In the genomic region with DNA sequence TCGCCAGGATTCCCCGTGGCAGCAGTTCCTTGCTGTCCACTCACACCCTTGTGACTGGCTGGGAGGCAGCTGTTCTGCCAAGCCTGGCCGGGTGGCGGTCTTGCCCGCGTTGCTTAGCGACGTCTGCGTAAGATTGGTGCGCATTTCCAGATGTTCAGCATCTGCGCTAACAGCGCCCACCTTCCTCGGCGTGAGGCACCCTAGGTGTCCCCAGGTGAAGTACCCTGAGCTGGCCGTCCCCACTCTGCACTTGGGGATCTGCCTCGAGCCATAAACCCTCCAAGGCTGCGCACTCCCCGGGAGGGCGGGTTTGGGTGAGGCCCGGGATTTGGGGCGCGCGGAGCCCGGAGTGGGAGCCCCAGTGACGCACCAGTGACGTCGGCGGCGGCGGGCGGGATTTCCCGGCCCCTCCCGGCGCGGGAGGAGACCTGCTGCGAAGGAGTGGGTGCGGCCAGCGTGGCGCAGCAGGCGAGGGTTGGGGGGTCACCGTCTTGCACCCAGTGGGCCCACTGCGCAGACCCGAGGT, we compare ENCODE assay signal across 8 mouse cellular contexts. TPM values are rescaled to one million over a fixed set of nuclear protein-coding genes. Genes with fewer than 3 reads are reported as not detected.
A peak's percentile ranks its signal among the peaks of the same experiment; 100 is the strongest.
DNase-seq lines count a peak whose midpoint lies in the region; ATAC-seq and TF ChIP-seq lines count a peak whose summit lies in the region.

TSS of gene Gng4 (plus strand) at position 166 of the 526 bp plus-strand sequence.

- H3K9ac ChIP-seq in hindbrain, embryonic 15.5 days, result peak within 1 kb of the TSS; percentile 59

- H3K4me3 ChIP-seq in hindbrain, embryonic 15.5 days, result peak within 1 kb of the TSS; percentile 72

- peaks cover 17% of the 10 kb centered on the region for H3K27me3 ChIP-seq in Patski
- peaks cover 5% of the 10 kb centered on the region for H3K27me3 ChIP-seq in hindbrain, embryonic 15.5 days

- in situ Hi-C loops in Patski (cut with MboI; ENCODE audit: low pct_unique_long_range_greater_than_20kb), result no loop called here

- H3K4me1 ChIP-seq in hindbrain, embryonic 15.5 days (replicated peaks), result peaks cover 29% of the 10 kb centered on the region

- TF ChIP-seq CTCF in Patski (IDR thresholded peaks at IDR 0.05), result no peak

- H3K27ac ChIP-seq in hindbrain, embryonic 15.5 days (replicated peaks), result peak within 1 kb of the TSS; percentile 79

- peak within 1 kb of the TSS; percentile 88 for H3K4me2 ChIP-seq in hindbrain, embryonic 15.5 days

- H3K36me3 ChIP-seq in hindbrain, embryonic 15.5 days, result no peaks in the 10 kb centered on the region

- no peak for DNase-seq in Patski (ENCODE audit: low read depth, low spot score)
- peak; percentile 16 for DNase-seq in cerebellum, adult 8-10 months
- peak; percentile 72 to 83 for DNase-seq in frontal cortex, postnatal 10 days (ENCODE audit: low spot score in 2 of 2)
- peak; percentile 43 to 73 for DNase-seq in left cerebral cortex, adult 9 months (ENCODE audit: low spot score in 2 of 2)
- DNase-seq in lung, postnatal 4 days, result peak; percentile 38 to 62
- peak; percentile 63 for DNase-seq in retina, postnatal 1 day

- under 1% methylated on average over 42 of the region's 43 CpGs for WGBS in hindbrain, embryonic 15.5 days

- CTCF ChIA-PET in Patski (lab: Charles Lee), result no interaction called here

- H3K9me3 ChIP-seq in hindbrain, embryonic 15.5 days, result no peaks in the 10 kb centered on the region

- POLR2A ChIA-PET in Patski (lab: Charles Lee), result no interaction called here

- ATAC-seq in Patski, result peak; percentile 27
- ATAC-seq in hindbrain, embryonic 15.5 days (ENCODE audit: low FRiP score, low read depth), result peak; percentile 84
- no peak for ATAC-seq in erythroblast, adult 5-6 weeks (replicated peaks; ENCODE audit: low FRiP score, poor library complexity, severe bottlenecking)

RNA-seq across cellular contexts. Expression of gene Gng4, which starts in this region (rescaled TPM):
- polyA plus RNA-seq in Patski (2021), result not detected
- polyA plus RNA-seq in hindbrain, embryonic 15.5 days (2015; fragmentation: Nextera tagmentation; extraction: Ambion mirVana), result 85.9 and 91.0 TPM in 2 replicates
- not detected in 2 replicates for total RNA-seq in erythroblast, adult 5-6 weeks (2015; ENCODE audit: low replicate concordance)
- not detected in 2 replicates for total RNA-seq in erythroblast, adult 5-6 weeks (2017; ENCODE audit: low replicate concordance)

Comparison
In these comparisons a context has a peak if more than half of its experiments do, and no peak if none do; other contexts are left out.
1. RNA of gene Gng4 (polyA plus RNA-seq): 85.9 to 91.0 TPM in hindbrain, embryonic 15.5 days; not detected in Patski (single experiment); every median in the first group is over 10 times any median in the second.
2. Peak in ATAC-seq in Patski; RNA of the gene not detected or under 1 TPM.